Mouse (Mus musculus): ENCODE measurements around the gene Gm9918.

Gene Gm9918

DNA sequence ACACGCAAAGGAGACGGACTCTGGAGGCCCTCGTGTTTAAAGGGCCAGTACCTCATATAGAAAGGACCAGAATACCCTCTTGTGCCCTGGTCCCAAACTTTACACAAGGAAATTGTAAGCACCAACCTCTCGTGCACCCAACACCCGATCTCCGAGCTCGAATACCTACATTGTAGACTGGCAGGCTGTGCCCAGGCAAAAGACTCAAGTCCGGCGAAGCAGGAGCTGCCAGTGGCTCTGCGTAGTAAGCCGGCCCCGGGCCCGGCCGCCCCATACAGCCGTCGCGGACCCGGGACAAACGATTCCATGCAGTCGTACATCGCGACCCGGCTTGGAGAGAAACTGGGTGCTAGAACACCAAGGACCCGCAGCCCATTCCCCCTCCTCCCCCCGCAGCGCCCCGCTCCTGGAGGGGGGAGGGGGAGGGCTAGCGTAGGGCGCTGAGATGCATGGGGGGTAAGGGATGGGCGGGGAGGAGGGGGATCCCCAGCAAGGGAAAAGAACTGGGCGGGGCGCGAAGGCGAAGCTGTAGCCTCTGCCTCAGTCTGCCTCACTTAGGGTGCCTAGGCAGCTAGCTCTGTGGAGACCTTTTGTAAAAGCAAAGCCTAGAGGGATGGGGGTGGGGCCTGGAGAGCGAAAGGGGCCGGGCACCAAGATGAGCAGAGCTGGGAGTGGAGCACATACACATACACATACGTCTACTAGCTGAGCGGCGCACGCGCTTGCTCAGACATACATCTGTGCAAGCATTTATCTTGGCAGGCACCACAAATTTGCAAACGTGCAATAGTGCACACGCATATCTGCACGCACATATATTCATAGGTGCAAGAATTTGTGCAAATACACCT, 24.2 kb upstream of the Gm9918 start:
- DNase-seq (ENCODE audit: low read depth) = peak; percentile 90

DNA sequence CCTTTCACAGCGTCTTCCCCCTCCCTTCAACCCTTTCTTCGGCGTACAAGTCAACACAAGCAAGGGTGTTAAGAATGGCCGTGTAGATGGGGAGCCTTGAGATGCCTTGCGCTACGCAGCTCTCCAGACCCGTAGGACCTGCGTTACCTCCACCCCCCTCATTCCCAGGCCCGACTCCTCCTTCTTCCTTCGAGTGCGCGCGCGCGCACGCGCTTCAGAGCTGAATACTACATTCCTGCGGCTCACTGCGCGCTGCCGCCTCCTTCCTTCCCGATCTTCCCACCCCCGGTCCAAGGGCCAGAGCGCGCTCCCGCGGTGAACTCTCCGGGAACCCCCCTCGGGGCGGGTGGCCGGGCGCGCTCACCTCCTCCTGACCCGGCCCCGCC, 23.5 kb upstream of the Gm9918 start:
- peak; percentile 86 for DNase-seq (ENCODE audit: low read depth)

DNA sequence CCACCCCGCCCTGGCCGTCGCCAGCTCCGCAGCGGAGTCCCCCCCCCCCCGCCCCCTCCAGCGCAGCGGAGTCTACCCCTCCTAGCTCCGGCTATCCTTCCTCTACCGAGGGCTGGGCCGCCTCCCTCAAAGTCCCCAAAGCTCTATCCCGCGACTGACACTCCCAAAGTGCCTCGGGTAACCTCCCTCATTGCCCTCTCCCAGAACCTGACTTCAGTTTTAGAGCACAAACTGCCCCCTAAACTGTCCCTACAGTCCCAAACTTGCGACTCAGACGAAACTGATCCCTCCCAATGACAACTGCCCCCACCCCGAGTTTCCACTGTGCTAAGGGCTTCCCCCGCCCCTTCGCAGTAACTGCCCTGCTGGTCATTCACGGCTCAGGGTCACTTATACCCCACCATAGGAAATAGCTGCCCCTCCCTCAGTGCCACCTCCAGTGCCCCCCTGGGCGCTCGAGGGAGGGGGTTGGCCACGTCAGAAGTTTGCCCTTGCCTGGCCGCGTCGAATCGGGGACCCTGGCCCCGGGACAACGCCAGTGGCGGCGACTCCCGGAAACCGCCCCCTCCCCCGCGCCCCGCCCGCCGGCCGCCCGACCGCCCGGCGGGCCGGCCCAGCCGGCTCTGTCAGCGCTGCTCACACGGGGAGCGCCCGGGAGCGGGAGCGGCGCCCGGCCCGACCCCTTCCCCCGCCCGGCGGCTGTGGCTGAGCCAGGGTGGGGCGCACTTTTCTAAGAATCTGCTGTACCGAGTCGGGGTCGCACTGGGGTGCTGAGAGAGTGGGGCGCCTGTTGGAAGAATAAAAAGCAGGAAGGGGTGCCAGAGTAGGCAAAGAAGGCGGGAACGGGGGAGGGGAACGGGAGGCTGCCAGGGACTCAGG, 22.9 kb upstream of the Gm9918 start:
- DNase-seq (ENCODE audit: low read depth) = no peak

DNA sequence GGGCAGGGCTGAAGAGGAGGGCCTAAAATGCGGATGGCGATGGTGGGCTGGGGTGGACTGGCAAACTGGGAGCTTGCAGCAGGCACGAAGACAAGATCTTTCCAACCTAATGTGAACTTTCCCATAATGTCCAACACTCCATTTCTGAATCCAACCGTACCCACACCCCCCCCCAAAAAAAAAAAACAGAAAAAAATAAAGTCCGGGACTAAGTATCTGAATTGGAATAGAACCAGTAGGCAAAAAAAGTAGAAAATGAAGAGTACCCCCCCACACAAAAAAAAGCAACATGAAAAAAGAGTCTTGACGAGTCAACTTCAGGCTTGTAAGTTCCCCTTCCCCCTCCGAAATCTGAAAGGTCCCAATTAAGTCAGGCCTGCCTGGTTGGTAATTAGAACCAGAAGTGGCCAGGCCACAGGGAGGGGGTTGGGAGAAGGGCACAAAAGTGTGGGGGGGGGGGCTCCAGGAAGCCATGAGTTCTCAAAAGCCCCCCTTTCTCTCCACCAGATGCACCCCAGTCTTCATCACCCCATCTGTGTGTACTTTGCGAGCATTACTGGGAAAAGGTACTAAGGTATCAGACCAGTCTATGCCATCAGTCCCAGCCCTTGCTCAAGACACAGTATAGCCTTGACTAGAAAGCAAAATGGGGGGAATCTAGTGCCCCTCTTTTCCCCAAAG, 22.1 kb upstream of the Gm9918 start:
- DNase-seq (ENCODE audit: low read depth) = no peak

DNA sequence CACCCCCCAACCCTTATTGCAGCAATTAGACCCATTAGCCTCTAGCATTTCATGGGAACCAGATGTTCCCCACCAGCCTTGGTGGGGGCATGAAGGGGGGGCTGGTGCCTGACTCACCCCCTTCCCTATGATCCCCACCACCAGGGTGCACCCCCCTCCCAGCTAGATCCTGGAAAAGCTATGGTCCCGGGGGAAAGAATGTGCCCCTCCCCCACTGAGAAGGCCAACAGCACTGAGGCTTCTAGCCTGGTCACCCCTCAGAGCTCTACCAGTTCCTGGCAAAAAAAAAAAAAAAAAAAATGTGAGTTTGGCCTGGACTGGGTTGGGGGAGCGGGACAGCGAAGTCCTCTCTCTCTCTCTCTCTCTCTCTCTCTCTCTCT, 21.6 kb upstream of the Gm9918 start:
- no peak for DNase-seq (ENCODE audit: low read depth)

DNA sequence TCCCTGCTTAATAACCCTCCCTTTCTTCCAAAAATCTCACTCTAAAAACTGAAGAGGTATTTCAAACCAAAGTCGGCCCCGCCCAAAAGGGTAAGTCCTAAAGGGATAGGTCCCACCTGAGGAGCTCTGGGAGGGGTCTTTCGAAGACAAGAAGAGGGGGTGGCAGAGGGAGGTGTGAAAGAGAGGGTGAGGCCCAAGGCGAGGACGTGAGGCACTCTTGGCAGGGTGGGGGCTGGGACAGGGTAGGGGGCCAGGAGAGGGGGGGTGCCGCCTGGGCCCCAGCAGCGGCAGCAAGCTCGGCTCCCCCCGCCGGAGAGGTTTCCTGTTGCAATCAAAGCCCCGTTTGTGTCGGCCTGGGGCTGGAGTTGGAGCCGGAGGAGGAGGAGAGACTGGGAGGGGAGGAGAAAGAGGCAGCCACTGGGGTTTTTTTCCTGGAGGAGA, 21.1 kb upstream of the Gm9918 start:
- no peak for DNase-seq (ENCODE audit: low read depth)

DNA sequence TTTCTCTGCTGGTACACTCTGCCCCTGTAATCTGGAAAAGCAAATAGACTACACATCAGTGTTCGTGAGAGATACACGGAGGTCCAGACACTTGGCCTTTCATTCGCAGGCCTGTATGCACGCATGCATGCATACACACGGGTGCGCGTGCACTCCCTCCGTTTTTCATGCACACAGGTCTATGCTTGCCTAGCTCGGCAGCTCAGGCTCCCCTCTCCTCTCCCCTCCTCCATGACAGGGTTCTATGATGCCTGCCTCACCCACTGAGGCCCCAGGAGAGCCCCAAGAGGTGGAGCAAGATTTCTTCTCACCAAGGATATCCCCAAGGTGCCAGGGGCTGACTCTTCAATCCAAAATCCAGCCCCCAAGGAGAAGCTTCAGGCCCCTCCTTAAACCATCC, 20.4 kb upstream of the Gm9918 start:
- DNase-seq (ENCODE audit: low read depth) = no peak

DNA sequence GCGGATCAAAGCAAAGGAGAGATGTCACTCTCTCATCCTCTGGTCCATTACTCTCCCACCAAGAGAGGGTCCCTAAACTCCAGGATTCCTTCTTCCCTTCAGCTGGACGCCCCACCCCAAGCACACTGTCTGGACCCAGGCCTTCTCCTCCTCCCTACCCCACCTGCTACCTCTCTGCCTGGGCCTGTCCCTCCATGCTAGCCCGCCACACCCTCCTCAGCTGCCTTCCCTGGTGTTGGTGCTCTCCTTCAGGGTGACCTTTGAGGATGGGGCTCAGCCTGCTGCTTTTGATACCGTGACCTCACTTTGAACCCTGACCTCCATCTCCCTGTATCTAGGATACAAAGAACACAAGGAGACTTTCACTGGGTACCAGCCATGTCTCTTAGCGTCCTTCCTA, 19.8 kb upstream of the Gm9918 start:
- DNase-seq (ENCODE audit: low read depth) = no peak

DNA sequence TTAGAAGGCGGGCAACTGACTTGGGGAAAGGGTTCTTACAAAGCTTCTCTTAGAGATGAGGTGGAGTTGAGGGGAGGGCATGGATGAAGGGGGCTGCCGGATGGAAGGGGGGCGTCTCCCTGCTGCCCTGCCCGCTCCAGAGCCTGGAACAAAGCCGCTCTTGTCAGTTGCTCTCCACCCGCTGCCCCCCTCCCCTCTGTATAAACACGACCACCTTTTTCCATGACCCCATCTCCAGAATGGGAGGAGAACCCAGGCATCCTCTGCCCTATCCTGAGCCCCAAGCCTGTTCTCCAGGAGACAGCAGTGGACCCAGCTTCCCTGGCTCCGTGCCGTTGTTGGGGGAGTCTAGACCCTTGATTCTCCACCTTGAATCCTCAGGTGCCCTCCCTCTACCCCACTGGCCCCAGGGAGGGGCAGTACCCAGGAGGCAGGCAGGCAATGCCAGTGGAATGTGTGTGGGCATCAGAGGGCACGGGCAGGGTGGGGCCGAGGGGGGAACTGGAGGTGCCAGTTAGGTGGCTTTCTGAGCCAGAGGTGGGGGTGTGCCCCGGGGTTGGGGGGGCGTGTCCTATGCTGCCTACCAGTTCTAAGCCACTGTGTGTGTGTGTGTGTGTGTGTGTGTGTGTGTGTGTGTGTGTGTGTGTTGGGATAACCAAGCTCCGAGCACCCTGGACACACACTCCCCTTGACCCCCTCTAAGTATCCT, 14.7 kb upstream of the Gm9918 start:
- no peak for DNase-seq (ENCODE audit: low read depth)

DNA sequence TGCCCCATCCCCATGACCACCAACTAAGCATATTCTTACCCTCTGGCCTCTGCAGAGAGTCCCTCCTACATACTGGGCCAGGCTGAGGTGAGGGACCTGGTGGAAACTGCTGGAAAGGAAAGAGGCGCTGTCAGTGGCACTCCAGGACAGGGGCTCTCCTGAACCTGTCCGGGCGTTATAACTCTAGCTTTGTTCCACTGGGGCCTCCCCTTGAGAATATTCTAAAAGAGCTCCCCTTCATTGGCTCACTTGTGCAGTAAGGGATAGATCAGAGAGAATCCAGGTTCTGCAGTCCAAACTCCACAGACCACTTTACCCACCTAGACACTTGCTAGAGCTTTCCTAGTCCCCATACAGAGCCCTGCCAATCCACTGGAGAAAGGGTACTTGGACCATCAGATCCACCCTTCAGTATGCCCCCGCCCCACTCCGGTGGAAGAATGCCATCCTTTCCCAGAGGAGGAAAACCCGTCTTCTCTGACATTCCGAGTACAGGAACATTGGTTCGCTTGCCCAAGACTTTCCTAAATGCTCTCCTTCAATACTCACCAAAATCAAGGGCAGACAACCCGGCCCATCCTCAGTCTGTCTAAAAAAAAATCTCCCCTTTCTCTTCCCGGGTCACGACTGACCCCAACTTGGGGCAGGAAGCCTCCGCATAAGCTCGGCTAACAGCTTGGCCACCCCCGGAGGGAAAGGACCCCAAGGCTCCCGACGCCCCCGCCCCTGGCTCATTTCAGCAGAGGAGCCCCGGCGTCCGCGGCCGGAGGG, 13.7 kb upstream of the Gm9918 start:
- DNase-seq (ENCODE audit: low read depth) = no peak

DNA sequence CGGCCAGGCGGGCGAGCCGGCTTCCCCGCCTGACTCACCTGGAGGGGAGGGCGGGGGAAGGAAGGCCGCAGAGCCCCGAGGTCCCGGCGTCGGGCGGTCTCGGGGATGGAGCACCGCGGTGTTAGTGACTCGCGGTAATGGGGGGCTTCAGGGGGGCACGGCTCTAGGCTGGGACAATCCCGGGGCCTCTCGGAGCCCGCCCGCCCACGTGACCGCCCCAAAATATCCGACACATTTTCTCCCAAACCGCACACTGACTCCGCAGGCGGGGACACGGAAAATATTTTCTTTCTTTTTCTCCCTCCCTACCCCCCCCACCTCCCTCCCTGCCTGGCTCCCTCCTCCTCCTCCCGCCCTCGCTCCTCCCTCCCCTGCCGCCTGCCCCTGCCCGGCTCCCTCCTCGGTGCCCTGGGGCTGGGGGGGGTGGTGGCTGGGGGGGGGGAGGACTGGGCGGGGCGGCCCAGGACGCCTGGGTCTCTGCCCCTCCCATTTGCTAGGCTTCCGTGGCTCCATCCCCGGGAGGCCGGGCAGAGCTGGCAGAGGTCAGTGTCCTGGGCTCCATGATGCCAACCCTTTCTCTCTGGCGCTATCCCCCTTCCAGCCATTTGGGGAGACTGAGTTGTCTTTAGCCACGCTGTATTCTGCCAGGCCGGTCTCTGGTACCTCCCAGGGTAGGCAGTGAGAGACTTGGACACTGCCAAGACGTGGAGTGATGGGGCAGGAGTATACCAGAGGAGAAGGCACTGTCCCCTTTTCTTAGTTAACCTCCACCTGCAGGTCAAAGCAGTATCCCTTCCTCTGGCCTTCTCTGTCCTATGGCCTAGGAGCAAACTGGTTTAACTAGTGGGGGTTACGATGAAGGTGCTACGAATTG, 12.9 kb upstream of the Gm9918 start, which contains the start of gene Rarg:
Rarg (minus strand) TSS at position 316 of the 874 bp plus-strand sequence.
- peak; percentile 57 for DNase-seq (ENCODE audit: low read depth)

DNA sequence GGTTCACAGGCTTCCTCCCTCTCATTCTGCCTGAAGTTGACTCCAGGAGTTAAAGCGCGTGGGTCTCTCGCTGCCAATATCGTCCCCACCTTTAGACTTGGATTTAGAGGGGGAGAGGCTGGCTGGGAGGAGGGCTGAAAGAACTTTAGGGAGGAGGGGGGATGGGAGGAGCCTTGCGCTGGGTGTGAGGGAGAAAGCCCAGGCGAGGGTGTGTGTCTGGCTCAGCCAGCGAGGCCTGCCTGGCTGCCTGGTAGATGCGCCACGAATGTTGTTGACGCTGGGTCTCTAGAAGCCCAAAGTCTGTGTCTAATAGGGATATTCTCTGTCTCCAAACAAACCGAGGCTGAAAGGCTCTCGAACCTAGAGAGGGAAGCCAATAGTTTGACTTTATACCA, 12.3 kb upstream of the Gm9918 start:
- no peak for DNase-seq (ENCODE audit: low read depth)

DNA sequence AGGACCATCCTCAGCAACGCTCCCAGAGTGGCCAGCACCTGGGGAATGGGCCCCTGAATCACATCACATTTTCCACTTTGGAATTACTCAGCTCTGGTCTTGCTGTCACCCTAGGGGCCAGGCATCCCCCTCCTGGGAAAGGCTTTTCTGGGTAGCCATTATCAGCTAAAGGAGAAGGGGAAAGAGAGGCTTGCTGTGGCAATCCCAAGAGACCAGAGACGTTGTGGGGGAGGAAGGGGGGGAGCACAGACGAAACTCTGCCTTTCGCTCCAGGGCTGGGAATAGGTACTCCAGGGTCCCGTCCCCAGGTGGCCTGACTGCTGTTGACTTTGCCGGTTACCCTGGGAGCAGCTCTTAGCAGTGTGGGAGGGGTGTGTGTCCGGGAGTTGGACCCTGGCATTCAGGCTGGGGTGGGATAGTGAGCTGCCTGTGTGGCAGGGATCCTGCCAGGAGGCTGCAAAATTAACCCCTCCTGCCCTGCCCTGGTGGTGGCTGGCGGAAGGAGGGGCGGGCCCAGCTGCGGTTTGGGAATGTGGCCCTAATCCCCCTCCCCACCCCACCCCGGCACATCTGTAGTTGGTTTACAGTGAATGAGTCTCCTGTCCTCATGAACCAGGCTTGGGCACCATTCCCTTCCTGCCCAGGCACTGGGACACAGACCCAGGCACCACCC, 11.6 kb upstream of the Gm9918 start:
- no peak for DNase-seq (ENCODE audit: low read depth)

DNA sequence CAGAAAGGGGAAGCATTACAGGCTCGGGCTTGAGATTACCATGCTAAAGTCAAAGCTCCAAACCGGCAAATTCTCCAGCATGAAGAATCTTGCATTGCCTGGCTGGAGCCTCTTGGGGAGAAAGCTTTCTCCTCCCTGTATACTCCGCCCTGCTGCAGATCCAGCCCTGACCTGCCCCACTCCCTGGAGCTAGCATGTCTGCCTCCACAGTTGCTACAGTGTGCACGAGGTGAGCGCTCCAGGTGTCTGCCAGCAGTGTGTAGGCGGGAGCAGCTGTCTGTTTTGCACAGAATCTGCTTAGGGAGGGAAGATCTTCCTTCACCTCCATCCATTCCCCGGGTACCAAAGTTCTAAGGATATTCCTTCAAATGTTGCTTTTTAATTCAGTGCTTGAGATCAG, 7.8 kb upstream of the Gm9918 start:
- DNase-seq (ENCODE audit: low read depth) = no peak

DNA sequence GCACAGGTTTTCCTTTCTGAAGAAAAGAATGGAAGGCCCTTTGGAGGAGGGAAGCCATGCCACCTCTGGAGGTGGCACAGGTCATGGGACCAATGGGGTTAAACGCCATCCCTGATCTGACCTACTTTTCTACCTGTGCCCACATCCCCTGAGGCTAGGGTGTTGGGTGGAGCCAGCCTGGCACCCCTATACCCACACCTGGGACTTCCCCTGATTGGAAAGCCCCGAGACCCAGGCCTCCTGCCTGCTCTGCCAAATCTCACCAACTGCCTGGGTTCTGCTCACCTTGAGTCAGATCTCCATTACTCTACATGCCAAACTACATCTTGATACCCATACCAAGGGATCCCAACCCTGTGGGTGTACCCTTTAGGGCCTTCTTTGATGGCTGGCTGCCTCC, 7.3 kb upstream of the Gm9918 start:
- peak; percentile 65 for DNase-seq (ENCODE audit: low read depth)

DNA sequence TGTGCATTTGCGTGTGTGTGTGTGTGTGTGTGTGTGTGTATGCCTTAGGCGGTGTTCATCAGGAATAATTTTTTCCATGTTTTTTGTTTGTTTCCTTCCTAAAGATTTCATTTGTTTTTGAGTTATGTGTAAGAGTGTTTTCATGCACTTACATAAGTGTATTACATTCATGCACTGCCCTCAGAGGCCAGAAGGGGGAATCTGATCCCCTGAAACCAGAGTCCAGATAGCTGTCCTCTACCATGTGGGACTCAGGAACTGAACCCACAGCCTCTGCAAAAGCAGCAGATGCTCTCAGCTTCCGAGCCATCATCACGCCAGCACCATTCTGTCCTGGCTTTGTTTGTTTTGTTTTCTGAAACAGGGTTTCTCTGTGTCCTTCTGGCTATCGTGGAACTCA, 4.8 kb upstream of the Gm9918 start:
- DNase-seq (ENCODE audit: low read depth) = no peak

DNA sequence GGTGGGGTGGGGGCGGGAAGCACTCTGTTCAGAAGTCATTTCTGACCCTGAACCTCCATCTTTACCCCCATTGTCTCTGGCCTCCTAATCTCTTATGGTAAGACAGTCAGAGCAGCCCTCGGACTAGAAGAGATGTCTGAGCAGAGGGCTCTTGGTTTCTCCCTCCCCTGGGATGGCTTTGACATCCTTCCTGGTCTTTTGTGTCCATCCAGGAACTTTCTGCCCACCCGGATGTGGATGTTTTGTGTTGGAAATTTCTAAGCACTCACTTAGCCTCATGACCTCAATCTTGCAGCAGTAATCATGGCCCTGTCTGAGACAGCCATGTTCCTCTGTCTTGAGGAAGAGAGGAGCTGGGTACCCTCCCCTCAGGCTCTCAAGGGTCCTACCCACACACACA, 1.1 kb downstream of the Gm9918 start:
- no peak for DNase-seq (ENCODE audit: low read depth)

DNA sequence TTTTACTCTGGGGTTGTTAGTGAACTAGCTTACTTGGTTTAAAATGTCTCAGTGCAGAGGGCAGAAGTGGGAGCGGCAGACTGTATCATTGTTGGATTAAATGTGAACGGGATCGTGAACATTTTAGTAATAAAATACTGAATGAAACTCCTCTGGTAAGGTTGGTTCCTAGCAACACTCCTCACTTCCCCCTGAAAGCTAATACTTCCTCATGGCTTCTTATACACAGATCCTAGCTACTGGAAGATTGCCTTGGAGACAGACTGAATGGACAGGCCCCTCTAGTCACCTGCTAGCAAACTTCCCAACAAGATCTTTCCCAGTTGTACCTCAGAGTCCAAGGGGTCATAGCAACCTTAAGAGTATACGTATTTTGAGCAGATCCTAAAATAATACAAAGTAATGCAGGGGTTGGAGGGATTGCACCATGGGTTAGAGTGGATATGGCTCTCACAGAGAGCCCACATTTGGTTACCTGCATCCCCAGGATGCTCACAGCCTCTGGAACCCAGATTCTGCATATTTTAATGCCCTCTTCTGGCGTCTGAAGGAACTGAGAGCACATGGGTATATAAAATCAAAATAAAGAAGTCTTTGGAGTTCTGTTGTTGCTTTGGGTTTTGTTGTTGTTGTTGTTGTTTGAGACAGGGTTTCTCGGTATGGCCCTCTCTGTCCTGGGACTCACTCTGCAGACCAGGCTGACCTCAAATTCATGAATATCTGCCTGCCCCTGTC, 3.8 kb downstream of the Gm9918 start:
- DNase-seq (ENCODE audit: low read depth) = no peak

DNA sequence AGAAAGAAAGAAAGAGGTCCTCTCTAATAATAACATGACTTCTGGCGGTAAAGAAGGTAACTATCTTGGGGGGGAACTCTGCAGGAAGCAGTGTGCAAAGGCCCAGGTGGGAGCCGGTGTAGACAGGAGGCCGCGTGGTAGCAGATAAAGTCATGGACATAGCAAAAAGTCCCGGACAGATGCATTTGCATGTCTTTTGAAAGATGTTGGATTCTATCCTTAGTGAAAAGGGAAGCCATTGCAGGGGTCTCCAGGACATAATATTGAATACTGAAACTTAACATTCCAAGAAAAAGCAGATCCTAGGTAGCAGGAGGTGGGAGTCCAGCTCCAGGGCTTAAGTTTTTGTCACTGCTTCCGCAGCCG, 8.3 kb downstream of the Gm9918 start:
- no peak for DNase-seq (ENCODE audit: low read depth)
